14 mouse cellular contexts compared by ENCODE assay signal in the genomic region with DNA sequence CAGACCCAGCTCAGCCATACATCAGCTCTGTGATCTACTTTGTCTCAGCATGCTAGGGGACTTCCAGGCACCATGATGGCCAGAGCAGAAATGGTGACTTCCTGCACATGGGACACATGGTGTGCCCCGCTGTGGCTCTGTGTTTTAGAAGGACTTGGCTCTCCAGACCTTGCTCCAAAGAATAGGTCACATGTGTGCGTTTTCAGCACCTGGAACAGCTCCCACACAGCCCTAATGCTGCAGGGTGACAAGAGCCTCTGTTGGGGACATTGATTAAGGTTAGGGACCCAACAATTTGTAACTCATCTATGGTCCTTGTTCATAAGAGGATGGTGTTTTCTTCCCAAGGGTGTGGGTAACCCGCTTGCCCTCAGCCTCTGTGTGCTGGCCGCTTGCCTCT. TPM values are rescaled to one million over a fixed set of nuclear protein-coding genes. Genes with fewer than 3 reads are reported as not detected.
DNase-seq lines count a peak whose midpoint lies in the region; ATAC-seq and TF ChIP-seq lines count a peak whose summit lies in the region.
"Had no signal": no experiment of that assay in that cellular context is flagged by ENCODE, and none has a peak within 500 bp of the region (broad histone marks: within the 10 kb centered on the region; RNA-seq: fewer than 3 reads in every experiment).

No protein-coding gene starts in this region.

- no peak overlapping the region for H3K9ac ChIP-seq in hindbrain, embryonic 11.5 days (ENCODE audit: low read depth, low read length)
- H3K9ac ChIP-seq in hindbrain, embryonic 12.5 days: no peak overlapping the region

- H3K27me3 ChIP-seq in hindbrain, embryonic 11.5 days (ENCODE audit: control insufficient read depth, insufficient read depth, low read length): no peaks in the 10 kb centered on the region
- H3K27me3 ChIP-seq in hindbrain, embryonic 12.5 days: 0 out of 2 replicates have a peak, but pooled peaks cover 2% of the 10 kb centered on the region

- no peak overlapping the region for H3K27ac ChIP-seq in hindbrain, embryonic 11.5 days (ENCODE audit: low read depth, low read length)
- no peak overlapping the region for H3K27ac ChIP-seq in hindbrain, embryonic 12.5 days
- no peak overlapping the region for H3K27ac ChIP-seq in layer of hippocampus, adult 2 months

- no peak overlapping the region for H3K4me2 ChIP-seq in hindbrain, embryonic 11.5 days (replicated peaks; ENCODE audit: low read depth, low read length)
- H3K4me2 ChIP-seq in hindbrain, embryonic 12.5 days (replicated peaks): no peak overlapping the region

- WGBS in hindbrain, embryonic 11.5 days: 54% methylated on average over 4 of the region's 4 CpGs
- 55% methylated on average over 4 of the region's 4 CpGs for WGBS in hindbrain, embryonic 12.5 days

- H3K9me3 ChIP-seq in hindbrain, embryonic 11.5 days (ENCODE audit: control insufficient read depth, low read length): no peaks in the 10 kb centered on the region
- no peaks in the 10 kb centered on the region for H3K9me3 ChIP-seq in hindbrain, embryonic 12.5 days (replicated peaks)
- H3K9me3 ChIP-seq: G1E had no signal

- TF ChIP-seq CTCF in layer of hippocampus, adult 2 months (conservative IDR thresholded peaks at IDR 0.05): no peak

- ATAC-seq in hindbrain, embryonic 11.5 days (ENCODE audit: low FRiP score): no peak
- ATAC-seq in hindbrain, embryonic 12.5 days (ENCODE audit: low FRiP score): no peak

- H3K4me3 ChIP-seq in hindbrain, embryonic 11.5 days (ENCODE audit: low read depth, low read length): no peak overlapping the region
- no peak overlapping the region for H3K4me3 ChIP-seq in hindbrain, embryonic 12.5 days
- no peak overlapping the region for H3K4me3 ChIP-seq in layer of hippocampus, adult 2 months

- no peaks in the 10 kb centered on the region for H3K4me1 ChIP-seq in hindbrain, embryonic 11.5 days (replicated peaks; ENCODE audit: control insufficient read depth, insufficient read depth, low read length)
- H3K4me1 ChIP-seq in hindbrain, embryonic 12.5 days: no peaks in the 10 kb centered on the region

- no peaks in the 10 kb centered on the region for H3K36me3 ChIP-seq in hindbrain, embryonic 11.5 days (ENCODE audit: control insufficient read depth, insufficient read depth, low read length)
- H3K36me3 ChIP-seq in hindbrain, embryonic 12.5 days: no peaks in the 10 kb centered on the region
- H3K36me3 ChIP-seq: G1E had no signal

- peak; percentile 34 for DNase-seq in hindbrain, embryonic 11.5 days (ENCODE audit: low spot score)
- DNase-seq in A20 (ENCODE audit: low read depth, low spot score): peak; percentile 29
- DNase-seq in adrenal gland, postnatal 10 days: peak; percentile 78
- peak; percentile 20 for DNase-seq in hindlimb bud, embryonic 11.5 days (ENCODE audit: extremely low spot score, low read depth, low spot score)
- no peak for DNase-seq in left cerebral cortex, postnatal 14 days (ENCODE audit: low spot score in 2 of 2)
- no peak for DNase-seq in layer of hippocampus, adult 2 months (ENCODE audit: low spot score in 2 of 2)
- no peak for DNase-seq in frontal cortex, postnatal 10 days (ENCODE audit: low spot score in 2 of 2)
- DNase-seq: cerebellum, postnatal 10 days; heart, adult 11 months had no signal

- intact Hi-C loops in left cerebral cortex, postnatal 14 days (cut with DNase I): no loop called here

RNA-seq across cellular contexts. Expression of a gene that starts 13.2 kb away (rescaled TPM):
- polyA plus RNA-seq in hindbrain, embryonic 11.5 days (2014; fragmentation: Nextera tagmentation; extraction: Ambion mirVana): not detected in 2 replicates
- 0.52 TPM in 2 replicates for polyA plus RNA-seq in hindbrain, embryonic 12.5 days (2016; fragmentation: Nextera tagmentation; extraction: Ambion mirVana)
- total RNA-seq in adrenal gland, postnatal 10 days (2021): 1 to 10 TPM; 3.4 to 5.3 TPM
- 1 to 10 TPM; 4.9 to 8.2 TPM for total RNA-seq in left cerebral cortex, postnatal 14 days (2021)
- total RNA-seq in layer of hippocampus, adult 2 months (2021): 1 to 10 TPM; 5.2 TPM
- total RNA-seq: G1E had no signal
- polyA plus RNA-seq: G1E had no signal

RNA-seq across cellular contexts. Expression of a gene that starts 43.3 kb away (rescaled TPM):
- 0.03 TPM in 1 of 2 replicates, not detected in the other for polyA plus RNA-seq in hindbrain, embryonic 11.5 days (2014; fragmentation: Nextera tagmentation; extraction: Ambion mirVana)
- polyA plus RNA-seq in hindbrain, embryonic 12.5 days (2016; fragmentation: Nextera tagmentation; extraction: Ambion mirVana): 0.03 TPM in 1 of 2 replicates, not detected in the other
- under 1 TPM in 1 of 2 experiments, not detected in 1; 0.03 TPM for total RNA-seq in adrenal gland, postnatal 10 days (2021)
- total RNA-seq in left cerebral cortex, postnatal 14 days (2021): not detected
- total RNA-seq in layer of hippocampus, adult 2 months (2021): not detected
- total RNA-seq: layer of hippocampus, adult 8-10 months had no signal
- polyA plus RNA-seq: lung, embryonic 16.5 days; stomach, embryonic 16.5 days had no signal

RNA-seq across cellular contexts. Expression of a gene that starts 46.1 kb away (rescaled TPM):
- polyA plus RNA-seq in hindbrain, embryonic 11.5 days (2014; fragmentation: Nextera tagmentation; extraction: Ambion mirVana): 5.9 and 9.8 TPM in 2 replicates
- 20.8 and 22.7 TPM in 2 replicates for polyA plus RNA-seq in hindbrain, embryonic 12.5 days (2016; fragmentation: Nextera tagmentation; extraction: Ambion mirVana)
- 10 to 100 TPM; 98.1 to 99.0 TPM for total RNA-seq in adrenal gland, postnatal 10 days (2021)
- 100 to 1,000 TPM; 115 to 126 TPM for total RNA-seq in left cerebral cortex, postnatal 14 days (2021)
- 10 to 100 TPM; 81.2 to 85.1 TPM for total RNA-seq in layer of hippocampus, adult 2 months (2021)
- total RNA-seq: G1E had no signal
- polyA plus RNA-seq: G1E had no signal

RNA-seq across cellular contexts. Expression of a gene that starts 51.5 kb away (rescaled TPM):
- 0.11 TPM in 1 of 2 replicates, not detected in the other for polyA plus RNA-seq in hindbrain, embryonic 11.5 days (2014; fragmentation: Nextera tagmentation; extraction: Ambion mirVana)
- not detected in 2 replicates for polyA plus RNA-seq in hindbrain, embryonic 12.5 days (2016; fragmentation: Nextera tagmentation; extraction: Ambion mirVana)
- not detected for total RNA-seq in adrenal gland, postnatal 10 days (2021)
- not detected for total RNA-seq in left cerebral cortex, postnatal 14 days (2021)
- not detected for total RNA-seq in layer of hippocampus, adult 2 months (2021)
- total RNA-seq: layer of hippocampus, adult 8-10 months had no signal
- polyA plus RNA-seq: G1E; lung, embryonic 16.5 days had no signal

Comparison
In these comparisons a context has a peak if more than half of its experiments do, and no peak if none do; other contexts are left out.
1. DNase-seq: peak in hindbrain, embryonic 11.5 days (single experiment), A20 (single experiment), adrenal gland, postnatal 10 days (single experiment) and hindlimb bud, embryonic 11.5 days (single experiment); none in left cerebral cortex, postnatal 14 days (0 of 2), layer of hippocampus, adult 2 months (0 of 2) and frontal cortex, postnatal 10 days (0 of 2).